Mouse (Mus musculus): Measurements from ENCODE around the gene Rassf3.

Rassf3 gene

DNA sequence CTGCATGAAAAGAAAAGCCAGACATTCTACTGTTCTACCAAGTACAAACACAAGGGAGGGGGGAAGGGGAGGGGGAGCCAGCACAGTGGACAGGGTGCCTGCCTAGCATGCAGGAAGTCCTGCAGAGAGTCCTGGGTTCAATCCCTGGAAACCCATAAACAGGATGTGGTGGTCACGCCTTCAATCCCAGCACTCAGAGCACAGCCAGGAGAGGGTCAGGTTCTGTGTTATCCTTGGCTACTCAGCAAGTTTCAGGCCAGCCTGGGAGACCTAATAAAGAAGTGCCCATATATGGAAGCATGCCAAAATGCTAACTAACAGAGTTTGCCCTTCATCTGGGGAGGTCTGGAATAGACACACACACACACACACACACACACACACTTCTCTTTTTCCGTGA, 47.1 kb downstream of the Rassf3 start:
- peak in 1 of 2 experiments; percentile 23 for DNase-seq

GRCm38 (mm10) chr10:121428011-121428711, 48.0 kb downstream of the Rassf3 start:
- DNase-seq: no peak

GRCm38 (mm10) chr10:121427136-121427535, 49.0 kb downstream of the Rassf3 start:
- peak; percentile 64 to 79 for DNase-seq

DNA sequence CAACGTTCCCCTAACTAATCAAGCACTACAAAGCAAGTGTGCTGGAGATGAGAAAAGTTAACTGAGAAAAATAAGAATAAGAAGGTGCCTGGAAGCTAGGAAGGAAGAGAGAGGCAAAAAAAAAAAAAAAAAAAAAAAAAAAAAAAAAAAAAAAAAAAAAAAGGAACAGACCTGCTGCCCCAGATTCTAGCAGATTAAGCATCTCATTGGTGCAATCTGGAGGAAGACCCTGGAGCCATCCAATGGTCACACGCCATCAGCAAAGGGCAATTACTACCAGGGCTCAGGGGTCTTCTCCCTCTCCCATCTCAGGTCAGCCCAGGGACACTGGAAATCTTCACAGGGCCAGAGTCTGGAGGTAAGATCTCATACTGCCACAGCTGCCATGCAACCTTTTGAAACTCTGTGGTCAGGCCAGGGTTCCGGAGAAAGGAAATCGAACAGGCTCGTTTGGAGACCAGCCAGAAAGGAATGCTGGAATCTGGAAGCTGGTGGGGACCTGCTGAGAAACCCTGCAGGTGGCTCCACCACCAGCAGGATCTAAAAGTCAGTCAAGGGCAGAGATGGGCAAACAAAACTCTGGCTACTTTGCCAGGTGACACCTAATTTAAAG, 49.6 kb downstream of the Rassf3 start:
- peak; percentile 55 to 57 for DNase-seq

DNA sequence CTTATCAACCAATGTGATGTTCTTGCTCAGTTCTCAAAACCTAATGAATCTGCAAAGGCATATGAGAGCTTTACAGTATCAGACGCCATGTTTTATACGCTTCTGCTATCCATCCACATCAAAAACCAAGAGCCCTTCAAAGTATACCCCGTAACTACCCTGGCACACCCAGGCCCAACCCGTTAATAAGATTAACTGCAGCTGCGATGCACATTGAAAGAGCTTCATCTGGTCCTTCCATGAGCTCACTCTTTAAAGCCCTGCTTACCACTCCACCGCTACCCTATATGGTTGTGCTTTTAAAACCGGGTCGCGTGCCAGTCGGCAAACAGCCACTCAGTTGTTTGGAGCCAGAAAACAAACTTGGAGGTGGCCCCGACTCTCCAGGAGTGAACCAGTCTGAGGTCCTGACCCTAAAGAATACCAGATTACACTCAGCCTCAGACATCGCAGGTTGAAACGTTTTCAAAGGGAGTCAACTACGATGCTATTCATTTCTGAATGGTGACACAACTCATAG, 50.6 kb downstream of the Rassf3 start:
- DNase-seq: peak in 1 of 2 experiments; percentile 47

GRCm38 (mm10) chr10:121425079-121425478, 51.1 kb downstream of the Rassf3 start:
- DNase-seq: no peak

DNA sequence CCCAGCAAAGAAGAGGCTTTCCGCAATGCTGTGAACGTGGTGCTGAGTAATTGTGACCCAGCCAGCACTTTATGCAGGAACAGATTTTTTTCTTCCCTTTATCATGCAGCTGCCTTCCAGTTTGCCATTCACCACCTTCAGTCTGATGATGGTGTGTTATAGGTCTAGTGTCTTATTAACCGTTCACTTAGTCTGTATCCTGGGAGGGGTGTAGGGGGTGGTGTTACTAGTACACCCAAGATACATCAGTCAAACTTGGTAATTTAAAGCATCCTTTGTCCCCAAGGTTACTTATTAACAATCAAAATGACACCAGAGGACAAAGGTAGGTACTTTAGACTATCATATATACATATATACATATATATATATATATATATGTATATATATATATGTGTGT, 51.7 kb downstream of the Rassf3 start:
- DNase-seq: no peak

DNA sequence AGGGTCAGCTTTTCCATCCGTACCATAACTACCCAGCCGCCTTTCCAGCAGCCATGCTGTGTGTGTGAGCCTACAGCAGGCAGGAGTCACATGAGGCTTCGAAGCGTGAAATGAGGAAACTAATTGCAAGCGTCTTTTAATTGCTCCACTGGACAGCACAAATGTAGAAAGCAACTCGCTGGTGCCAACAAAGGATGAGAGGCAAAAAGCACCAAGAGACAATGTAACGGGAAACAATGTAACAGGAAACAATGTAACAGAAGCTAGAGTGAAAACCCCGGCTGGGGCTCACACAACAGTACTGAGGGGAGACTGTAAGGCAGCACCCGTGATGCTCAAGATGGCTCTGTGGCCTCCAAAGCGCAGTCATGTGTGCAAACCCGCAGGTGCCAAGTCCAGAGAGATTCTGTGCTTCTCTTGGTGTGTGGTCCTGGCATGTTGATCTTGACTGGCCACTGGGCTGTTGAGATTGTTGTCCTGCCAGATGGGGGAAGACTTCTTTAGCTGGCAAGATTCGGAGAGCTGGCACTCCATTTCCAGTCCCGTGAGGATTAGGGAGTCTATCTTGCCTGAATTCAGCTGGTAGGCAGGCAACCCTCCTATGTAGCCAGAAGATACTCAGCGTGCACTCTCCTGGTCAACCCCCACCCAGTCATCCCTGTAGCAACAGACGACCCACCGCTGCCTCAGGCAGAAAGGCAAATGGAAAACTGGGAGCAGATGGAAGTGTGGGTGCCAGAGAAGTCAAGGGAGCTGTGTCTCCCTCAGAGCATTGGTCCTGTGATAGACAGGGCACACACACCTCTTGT, 52.4 kb downstream of the Rassf3 start:
- DNase-seq: peak; percentile 84 to 89

DNA sequence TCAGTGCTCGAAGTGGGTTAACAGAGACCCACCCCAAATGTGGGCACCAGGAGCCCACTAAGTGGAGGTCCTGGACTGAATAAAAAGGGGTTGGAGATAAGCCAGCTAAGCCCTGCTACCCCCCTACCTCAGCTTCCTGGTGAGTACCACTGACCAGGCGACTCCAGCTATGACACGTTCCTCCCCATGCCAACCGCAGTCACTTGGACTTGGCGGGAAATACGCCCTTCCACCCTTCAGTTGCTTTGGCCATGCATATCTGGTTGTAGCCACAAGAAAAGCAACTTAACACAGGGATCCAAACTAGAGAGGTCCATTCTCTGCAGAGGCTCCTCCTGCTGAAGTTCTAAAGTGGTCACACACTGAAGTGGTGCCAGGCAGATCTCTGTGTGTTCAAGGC, 53.9 kb downstream of the Rassf3 start:
- DNase-seq: no peak

DNA sequence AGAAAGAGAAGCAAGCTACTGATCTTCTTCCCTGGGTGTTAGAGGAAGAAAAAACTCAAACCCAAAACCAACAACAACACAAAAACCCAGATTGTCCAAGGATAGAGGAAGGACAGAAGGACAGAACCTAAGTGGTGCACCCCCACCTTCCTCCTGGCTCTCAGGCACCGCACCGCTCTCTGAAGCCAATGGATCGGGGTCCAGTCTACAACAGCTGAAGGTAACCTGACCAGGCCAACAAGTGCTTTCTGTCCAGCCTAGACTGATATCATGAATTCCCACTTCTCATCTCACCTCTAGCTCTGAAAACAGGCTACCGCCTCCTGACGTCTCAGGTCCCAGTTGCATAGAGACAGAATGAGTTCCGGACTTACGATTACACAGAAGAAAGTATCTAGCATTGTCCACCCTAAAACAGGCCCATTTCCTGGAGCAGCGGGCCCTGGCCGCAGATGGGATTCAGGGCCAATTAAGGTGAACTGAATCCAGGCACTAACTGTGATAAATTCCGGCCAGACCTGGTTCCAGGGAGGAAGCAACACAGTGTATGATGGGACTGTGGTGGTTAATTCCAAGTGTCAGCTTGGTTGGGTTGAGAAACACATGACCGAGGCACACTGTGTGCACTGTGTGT, 54.4 kb downstream of the Rassf3 start:
- DNase-seq: peak in 1 of 2 experiments; percentile 45

DNA sequence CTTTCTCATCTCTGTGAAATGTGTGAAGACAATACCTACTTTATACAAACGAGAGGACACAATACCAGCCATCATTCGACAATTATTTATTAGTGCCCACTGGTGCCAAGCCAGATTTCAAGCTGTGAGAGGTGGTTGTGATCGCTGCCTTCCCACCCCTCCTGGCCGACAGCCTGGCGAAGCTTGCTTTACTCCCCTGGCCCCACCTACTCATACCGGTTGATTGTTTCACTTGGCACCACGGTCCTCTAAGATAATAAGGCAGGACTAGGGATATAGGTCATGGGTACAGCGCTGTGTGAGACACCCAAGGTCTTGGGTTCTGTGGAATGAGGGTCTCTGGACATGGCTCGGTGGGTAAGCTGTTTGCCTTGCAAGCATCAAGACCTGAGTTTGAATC, 55.1 kb downstream of the Rassf3 start:
- DNase-seq: peak; percentile 50 to 62

DNA sequence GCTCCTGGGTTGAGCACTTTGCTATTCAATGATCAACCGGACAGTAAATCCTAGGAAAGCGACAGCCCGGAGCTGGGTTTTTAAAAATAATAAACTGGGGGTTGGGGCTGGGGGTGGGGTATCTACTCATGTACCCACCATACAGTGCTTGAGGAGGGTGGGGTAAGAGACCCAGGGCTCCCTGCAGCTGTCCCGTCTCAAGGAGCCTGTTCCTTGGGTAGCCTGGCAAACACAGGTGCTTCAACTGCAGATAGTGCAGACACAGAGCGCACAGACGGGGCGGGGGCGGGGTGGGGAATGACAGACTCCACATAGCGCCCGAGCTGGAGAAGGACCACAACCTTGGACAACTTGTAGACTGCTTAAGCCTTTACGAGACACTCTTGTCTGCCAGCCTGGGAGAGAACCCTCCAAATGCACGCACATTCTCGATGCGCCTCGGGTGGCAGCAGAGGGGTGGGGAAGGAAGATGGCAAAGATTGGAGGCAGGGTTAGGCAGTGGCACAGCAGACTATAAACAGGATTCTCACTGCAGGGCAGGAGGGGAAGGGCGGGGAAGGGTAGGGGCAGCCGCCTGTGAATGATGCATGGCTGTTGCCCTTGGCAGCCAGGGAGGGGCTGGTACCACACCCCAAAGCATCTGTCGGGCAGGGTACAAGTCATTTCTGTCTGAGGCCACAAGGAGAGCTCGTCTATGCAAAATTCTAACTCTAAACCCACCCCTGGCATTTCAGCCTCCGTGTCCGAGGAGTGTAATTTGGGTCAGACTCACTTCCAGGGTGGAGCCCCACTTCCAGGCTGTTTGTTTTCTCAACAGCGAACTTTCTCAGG, 56.3 kb downstream of the Rassf3 start:
- DNase-seq: peak; percentile 62 to 75

GRCm38 (mm10) chr10:121418835-121419234, 57.3 kb downstream of the Rassf3 start:
- DNase-seq: peak; percentile 41 to 65

DNA sequence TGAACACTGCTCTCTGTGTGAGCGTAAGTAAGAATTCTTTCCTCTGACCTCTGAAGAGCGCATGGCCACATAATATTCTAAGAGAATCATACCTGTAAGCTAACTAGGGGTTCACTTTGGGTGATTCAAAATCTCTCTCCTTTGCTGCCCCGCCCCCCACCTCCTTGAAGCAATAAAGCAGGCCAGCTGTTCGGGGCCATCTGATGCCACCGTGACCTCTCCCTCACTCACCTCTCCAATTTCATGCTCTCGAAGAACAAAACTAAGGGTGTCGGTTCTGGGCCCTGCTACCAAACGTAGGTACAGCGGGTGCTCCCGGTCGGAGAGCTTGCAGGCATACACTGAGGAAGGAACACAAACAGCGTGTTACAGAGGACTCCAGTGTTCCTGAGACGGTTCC, 62.0 kb downstream of the Rassf3 start:
- no peak for DNase-seq

- no peak for DNase-seq
Measured at GRCm38 (mm10) chr10:121412824-121413223, 63.3 kb downstream of the Rassf3 start.

GRCm38 (mm10) chr10:121411721-121412455, 64.3 kb downstream of the Rassf3 start:
- DNase-seq: no peak

DNA sequence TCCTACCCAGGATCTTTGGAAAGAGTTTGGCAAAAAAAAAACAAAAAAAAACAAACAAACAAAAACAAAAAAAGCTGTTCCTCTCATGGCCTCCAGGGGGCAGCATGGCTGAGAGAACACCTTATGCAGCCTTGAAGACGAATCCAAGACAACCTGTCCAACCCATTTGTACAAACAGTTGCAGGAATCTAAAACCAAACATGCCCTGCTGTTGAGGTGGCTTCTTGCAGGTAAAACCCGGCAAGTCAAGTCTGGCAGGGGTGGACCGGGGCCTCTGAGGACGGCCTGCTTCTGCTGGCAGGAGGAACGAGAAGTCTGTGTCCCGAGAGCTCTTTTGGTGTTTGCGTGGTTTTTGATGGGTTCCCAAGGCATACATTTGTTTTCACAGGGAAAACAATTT, 66.4 kb downstream of the Rassf3 start:
- peak; percentile 65 to 72 for DNase-seq

GRCm38 (mm10) chr10:121403946-121404345, 72.2 kb downstream of the Rassf3 start:
- no peak for DNase-seq

GRCm38 (mm10) chr10:121403104-121403503, 73.0 kb downstream of the Rassf3 start:
- no peak for DNase-seq

- no peak for DNase-seq
Measured at GRCm38 (mm10) chr10:121401005-121401404, 75.1 kb downstream of the Rassf3 start.

- DNase-seq: no peak
Measured at GRCm38 (mm10) chr10:121398599-121398998, 77.5 kb downstream of the Rassf3 start.

All from cerebellum, postnatal 10 days (tissue).